Mouse (Mus musculus): Measurements from ENCODE around the gene Tnk2. TPM values are rescaled to one million over a fixed set of nuclear protein-coding genes. Genes with fewer than 3 reads are reported as not detected.
"Not testable (repeated sequence)": the region's sequence is repeated elsewhere in the genome, so short reads cannot be mapped to it uniquely, and the experiment has no call there.

The Tnk2 gene
- polyA plus RNA-seq, 1 experiment from 2014 or later: 4.5 TPM

- WGBS (ENCODE audit: insufficient replicate concordance): 50% methylated on average over 3 of the region's 3 CpGs
- Histone ChIP-seq H3K9ac (no peak overlapping the region), H3K36me3 (replicated peaks) (peaks cover 26% of the 10 kb centered on the region)
Measured at GRCm38 (mm10) chr16:32636331-32636730, 7.3 kb upstream of the Tnk2 start.

GRCm38 (mm10) chr16:32636871-32637521 is 6.7 kb upstream of the Tnk2 start:
- Histone ChIP-seq H3K4me3 (replicated peaks) (no peak overlapping the region), H3K4me2 (no peak overlapping the region), H3K27me3 (peaks cover 16% of the 10 kb centered on the region), H3K9me3 (replicated peaks) (no peaks in the 10 kb centered on the region), H3K4me1 (replicated peaks) (peaks cover 12% of the 10 kb centered on the region), H3K9ac (no peak overlapping the region), H3K36me3 (replicated peaks) (peaks cover 20% of the 10 kb centered on the region), H3K27ac (replicated peaks) (no peak overlapping the region)
- ATAC-seq (ENCODE audit: insufficient read depth): no peak
- 33% methylated on average over 6 of the region's 6 CpGs for WGBS (ENCODE audit: insufficient replicate concordance)

More at GRCm38 (mm10) chr16:32636331-32636730, 7.3 kb upstream of the Tnk2 start:
- no peak overlapping the region for H3K4me2 ChIP-seq
- no peak overlapping the region for H3K27ac ChIP-seq (replicated peaks)
- H3K27me3 ChIP-seq: peaks cover 10% of the 10 kb centered on the region; the same call in 1 of the 2 replicates
- H3K9me3 ChIP-seq (replicated peaks): no peaks in the 10 kb centered on the region
- H3K4me3 ChIP-seq (replicated peaks): no peak overlapping the region
- ATAC-seq (ENCODE audit: insufficient read depth): no peak
- H3K4me1 ChIP-seq (replicated peaks): peaks cover 9% of the 10 kb centered on the region

DNA sequence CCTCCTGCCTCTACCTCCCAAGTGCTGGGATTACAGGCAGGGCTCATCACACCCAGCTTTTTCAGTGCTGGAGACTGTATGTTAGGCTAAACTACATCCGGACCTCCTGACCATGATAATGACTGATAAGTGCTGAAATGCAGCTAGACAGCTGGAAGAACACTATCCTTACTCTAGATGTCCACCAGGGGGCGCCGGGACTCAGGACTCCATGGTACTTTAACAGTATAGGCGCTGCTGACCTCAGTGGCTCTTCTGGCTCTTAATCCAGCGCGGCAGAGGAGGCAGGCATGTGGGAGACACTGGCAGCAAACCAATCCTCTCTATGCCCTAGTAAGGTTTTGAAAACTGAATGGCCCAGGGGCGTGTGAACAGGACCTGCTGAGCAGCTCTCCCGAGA is 5.2 kb upstream of the Tnk2 start:
- Histone ChIP-seq H3K27me3 (peaks cover 23% of the 10 kb centered on the region), H3K4me3 (replicated peaks) (no peak overlapping the region), H3K36me3 (replicated peaks) (peaks cover 5% of the 10 kb centered on the region; the same call in 1 of the 2 replicates), H3K27ac (replicated peaks) (no peak overlapping the region), H3K9ac (no peak overlapping the region), H3K4me2 (no peak overlapping the region), H3K4me1 (replicated peaks) (peaks cover 19% of the 10 kb centered on the region), H3K9me3 (replicated peaks) (no peaks in the 10 kb centered on the region)
- peak; percentile 58 for ATAC-seq (ENCODE audit: insufficient read depth)
- WGBS (ENCODE audit: insufficient replicate concordance): 10% methylated on average over 8 of the region's 8 CpGs

DNA sequence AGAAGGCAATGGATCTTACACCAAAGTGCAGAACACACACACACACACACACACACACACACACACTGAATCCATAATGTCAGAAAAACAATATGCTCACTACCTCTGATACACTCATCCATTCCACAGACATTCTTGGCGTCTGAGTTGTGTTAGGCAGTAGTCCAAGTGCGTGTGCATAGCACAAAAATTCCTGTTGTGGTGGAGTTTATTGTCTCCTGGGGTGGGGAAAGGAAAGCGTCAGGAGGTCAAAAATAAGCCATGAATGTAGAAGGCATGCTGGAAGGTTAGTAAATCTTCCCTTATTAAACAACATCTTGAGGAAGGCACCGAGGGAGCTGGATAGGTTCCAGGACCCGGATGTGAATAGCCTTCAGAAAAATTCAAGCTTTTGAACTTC is 3.6 kb upstream of the Tnk2 start:
- Histone ChIP-seq H3K4me1 (replicated peaks) (peaks cover 30% of the 10 kb centered on the region), H3K9me3 (replicated peaks) (no peaks in the 10 kb centered on the region), H3K27ac (replicated peaks) (no peak overlapping the region), H3K4me3 (replicated peaks) (no peak overlapping the region), H3K36me3 (replicated peaks) (no peaks in the 10 kb centered on the region), H3K27me3 (peaks cover 23% of the 10 kb centered on the region), H3K9ac (no peak overlapping the region), H3K4me2 (no peak overlapping the region)
- WGBS (ENCODE audit: insufficient replicate concordance): 68% methylated on average over 5 of the region's 5 CpGs
- ATAC-seq (ENCODE audit: insufficient read depth): no peak

DNA sequence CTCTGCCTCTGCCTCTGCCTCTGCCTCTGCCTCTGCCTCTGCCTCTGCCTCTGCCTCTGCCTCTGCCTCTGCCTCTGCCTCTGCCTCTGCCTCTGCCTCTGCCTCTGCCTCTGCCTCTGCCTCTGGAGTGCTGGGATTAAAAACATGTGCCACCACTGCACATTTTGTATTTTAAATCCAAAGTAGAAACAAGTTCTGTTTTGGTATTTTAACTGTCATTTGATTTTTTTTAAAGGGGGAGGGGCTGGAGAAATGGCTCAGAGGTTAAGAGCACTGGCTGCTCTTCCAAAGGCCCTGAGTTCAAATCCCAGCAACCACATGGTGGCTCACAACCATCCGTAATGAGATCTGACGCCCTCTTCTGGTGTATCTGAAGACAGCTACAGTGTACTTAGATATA is 3.0 kb upstream of the Tnk2 start:
- WGBS (ENCODE audit: insufficient replicate concordance): 58% methylated on average over 2 of the region's 2 CpGs

DNA sequence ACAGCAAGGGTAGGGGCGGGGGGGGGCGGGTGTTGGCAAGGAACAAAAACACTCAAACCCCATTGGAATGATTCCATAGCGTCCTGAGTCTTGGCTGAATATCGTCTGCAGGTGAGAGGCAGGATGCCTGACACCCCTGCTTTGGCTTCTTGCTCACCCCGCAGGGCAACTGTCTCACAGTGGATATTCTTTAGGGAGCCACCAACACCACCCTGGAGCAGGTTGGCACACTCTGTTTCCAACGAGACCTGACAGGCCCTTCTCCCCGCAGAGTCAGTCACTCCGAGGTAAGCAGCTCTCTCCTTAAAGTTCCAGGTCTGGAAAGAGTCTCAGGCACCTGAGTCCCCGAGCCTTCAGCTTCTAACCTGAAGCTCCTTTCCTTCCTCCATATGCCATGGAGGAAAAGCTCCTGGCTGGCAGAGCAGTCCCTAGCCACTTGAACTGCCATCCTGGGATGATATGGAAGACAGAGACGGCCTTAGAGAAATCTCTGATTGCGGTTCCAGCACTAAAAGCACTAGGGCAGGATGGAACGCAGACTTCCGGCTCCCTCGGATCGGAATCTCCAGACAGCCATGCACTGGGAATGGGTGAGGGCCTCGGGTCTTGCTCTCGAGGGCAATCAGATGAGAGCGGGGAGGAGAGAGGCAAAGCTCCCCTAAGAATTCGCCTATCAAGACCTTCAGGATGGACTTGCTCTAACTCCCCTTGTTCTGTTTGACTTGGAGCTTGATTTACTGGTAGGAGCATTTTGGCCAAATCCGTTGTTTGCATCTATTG is 2.0 kb upstream of the Tnk2 start:
- H3K9me3 ChIP-seq (replicated peaks): no peaks in the 10 kb centered on the region
- no peak overlapping the region for H3K27ac ChIP-seq (replicated peaks)
- H3K4me2 ChIP-seq: no peak overlapping the region
- ATAC-seq (ENCODE audit: insufficient read depth): no peak
- H3K36me3 ChIP-seq (replicated peaks): no peaks in the 10 kb centered on the region
- H3K27me3 ChIP-seq: peaks cover 23% of the 10 kb centered on the region
- no peak overlapping the region for H3K9ac ChIP-seq
- peaks cover 44% of the 10 kb centered on the region for H3K4me1 ChIP-seq (replicated peaks)
- H3K4me3 ChIP-seq (replicated peaks): no peak overlapping the region
- 67% methylated on average over 20 of the region's 20 CpGs for WGBS (ENCODE audit: insufficient replicate concordance)

More for the DNA sequence above, 3.0 kb upstream of the Tnk2 start:
- Histone ChIP-seq H3K27me3 (peaks cover 23% of the 10 kb centered on the region), H3K4me1 (replicated peaks) (peaks cover 36% of the 10 kb centered on the region)
- not testable (repeated sequence) for H3K4me2 ChIP-seq; H3K9ac ChIP-seq; H3K9me3 ChIP-seq (replicated peaks); H3K4me3 ChIP-seq (replicated peaks); H3K36me3 ChIP-seq (replicated peaks); ATAC-seq (ENCODE audit: insufficient read depth); H3K27ac ChIP-seq (replicated peaks)

GRCm38 (mm10) chr16:32642280-32642679 is 1.4 kb upstream of the Tnk2 start:
- 59% methylated on average over 13 of the region's 13 CpGs for WGBS (ENCODE audit: insufficient replicate concordance)

GRCm38 (mm10) chr16:32644069-32644800 is 561 bp downstream of the Tnk2 start:
- under 1% methylated on average over 71 of the region's 82 CpGs for WGBS (ENCODE audit: insufficient replicate concordance)
- no peaks in the 10 kb centered on the region for H3K9me3 ChIP-seq (replicated peaks)
- H3K27ac ChIP-seq (replicated peaks): peak overlapping the region; percentile 80
- peaks cover 13% of the 10 kb centered on the region for H3K27me3 ChIP-seq
- peak overlapping the region; percentile 99 for H3K4me2 ChIP-seq
- peak overlapping the region; percentile 87 for H3K4me3 ChIP-seq (replicated peaks)
- no peaks in the 10 kb centered on the region for H3K36me3 ChIP-seq (replicated peaks)
- peak; percentile 55 for ATAC-seq (ENCODE audit: insufficient read depth)
- H3K9ac ChIP-seq: peak overlapping the region; percentile 94
- H3K4me1 ChIP-seq (replicated peaks): peaks cover 43% of the 10 kb centered on the region

More at GRCm38 (mm10) chr16:32642280-32642679, 1.4 kb upstream of the Tnk2 start:
- no peak overlapping the region for H3K27ac ChIP-seq (replicated peaks)
- H3K27me3 ChIP-seq: peaks cover 17% of the 10 kb centered on the region
- H3K36me3 ChIP-seq (replicated peaks): no peaks in the 10 kb centered on the region
- ATAC-seq (ENCODE audit: insufficient read depth): no peak
- no peak overlapping the region for H3K9ac ChIP-seq
- H3K9me3 ChIP-seq (replicated peaks): no peaks in the 10 kb centered on the region
- no peak overlapping the region for H3K4me2 ChIP-seq
- no peak overlapping the region for H3K4me3 ChIP-seq (replicated peaks)
- H3K4me1 ChIP-seq (replicated peaks): peaks cover 48% of the 10 kb centered on the region

- WGBS (ENCODE audit: insufficient replicate concordance): 18% methylated on average over 12 of the region's 12 CpGs
- peak overlapping the region; percentile 99 for H3K4me2 ChIP-seq
- H3K27ac ChIP-seq (replicated peaks): peak overlapping the region; percentile 80
Measured at GRCm38 (mm10) chr16:32644801-32645170, 1.1 kb downstream of the Tnk2 start.

GRCm38 (mm10) chr16:32645361-32645914 is 1.8 kb downstream of the Tnk2 start:
- ATAC-seq (ENCODE audit: insufficient read depth): peak; percentile 79
- 4% methylated on average over 14 of the region's 14 CpGs for WGBS (ENCODE audit: insufficient replicate concordance)
- H3K4me1 ChIP-seq (replicated peaks): peaks cover 43% of the 10 kb centered on the region
- H3K4me2 ChIP-seq: peak overlapping the region; percentile 99
- H3K9me3 ChIP-seq (replicated peaks): no peaks in the 10 kb centered on the region
- no peaks in the 10 kb centered on the region for H3K36me3 ChIP-seq (replicated peaks)
- H3K27ac ChIP-seq (replicated peaks): peak overlapping the region; percentile 80
- H3K27me3 ChIP-seq: peaks cover 13% of the 10 kb centered on the region
- peak overlapping the region; percentile 94 for H3K9ac ChIP-seq
- peak overlapping the region; percentile 87 for H3K4me3 ChIP-seq (replicated peaks)

More at GRCm38 (mm10) chr16:32644801-32645170, 1.1 kb downstream of the Tnk2 start:
- peaks cover 43% of the 10 kb centered on the region for H3K4me1 ChIP-seq (replicated peaks)
- no peaks in the 10 kb centered on the region for H3K36me3 ChIP-seq (replicated peaks)
- peak overlapping the region; percentile 87 for H3K4me3 ChIP-seq (replicated peaks)
- no peak for ATAC-seq (ENCODE audit: insufficient read depth)
- H3K27me3 ChIP-seq: peaks cover 13% of the 10 kb centered on the region
- peak overlapping the region; percentile 94 for H3K9ac ChIP-seq
- no peaks in the 10 kb centered on the region for H3K9me3 ChIP-seq (replicated peaks)
